Mouse (Mus musculus) heart, adult 2 months (tissue): Measurements from ENCODE around the gene Coq8a.

Experiments
- CTCF ChIP-seq: fragments of 200-600 bp; IDR thresholded peaks from 2 replicates; pipeline ENCODE4 v1.8.1; 2022; ENCODE audit warnings: antibody characterized with exemption, mild to moderate bottlenecking, moderate library complexity
- POLR2A ChIP-seq: fragments of 200-500 bp; IDR thresholded peaks from 2 replicates; pipeline ENCODE4 v1.6.1; 2011; ENCODE audit warnings: mild to moderate bottlenecking, low read depth, low read length, control low read depth; ENCODE audit not compliant: insufficient read depth

DNA sequence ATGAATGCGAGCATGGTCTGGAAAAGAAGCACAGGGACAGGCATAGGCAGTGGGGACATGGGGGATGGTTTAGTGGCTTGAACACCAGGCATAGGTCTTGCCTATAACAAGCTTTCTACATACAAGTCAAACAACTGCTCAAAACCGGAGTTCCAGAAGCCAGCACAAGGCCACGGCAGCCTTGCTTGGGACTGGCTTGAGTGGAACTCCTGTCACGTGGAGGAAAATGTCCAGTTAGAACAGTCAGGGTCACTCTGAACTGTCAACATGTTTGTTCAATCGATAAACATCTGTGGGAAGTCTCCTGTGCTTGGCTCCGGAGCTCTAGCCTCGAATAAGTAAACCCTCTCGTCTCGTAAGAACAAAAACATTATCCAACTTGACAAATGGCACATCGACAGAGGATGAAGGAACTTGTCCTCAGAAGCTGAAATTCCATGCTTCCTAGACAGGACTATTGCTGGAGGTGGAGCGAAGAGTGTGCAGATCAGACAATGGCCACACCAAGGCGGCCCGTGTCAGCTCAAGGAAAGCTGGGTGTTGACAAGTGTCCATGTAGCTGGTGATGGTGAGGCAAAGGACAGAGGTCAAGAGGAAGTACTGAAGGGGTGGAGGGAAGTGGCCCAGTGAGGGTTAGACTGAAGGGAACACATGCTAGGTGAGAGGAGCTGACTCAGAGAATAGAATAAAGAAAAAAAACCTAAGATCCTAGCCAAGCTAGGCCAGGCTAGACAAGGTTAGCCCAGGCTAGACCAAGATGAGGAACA, 46.5 kb upstream of the Coq8a start:
- TF ChIP-seq CTCF (no peak), POLR2A (no peak)
